Mouse (Mus musculus): ENCODE measurements around the gene Prkd3. TPM values are rescaled to one million over a fixed set of nuclear protein-coding genes. Genes with fewer than 3 reads are reported as not detected.

Gene Prkd3
- polyA plus RNA-seq, 1 experiment from 2014 or later: 10.3 TPM

DNA sequence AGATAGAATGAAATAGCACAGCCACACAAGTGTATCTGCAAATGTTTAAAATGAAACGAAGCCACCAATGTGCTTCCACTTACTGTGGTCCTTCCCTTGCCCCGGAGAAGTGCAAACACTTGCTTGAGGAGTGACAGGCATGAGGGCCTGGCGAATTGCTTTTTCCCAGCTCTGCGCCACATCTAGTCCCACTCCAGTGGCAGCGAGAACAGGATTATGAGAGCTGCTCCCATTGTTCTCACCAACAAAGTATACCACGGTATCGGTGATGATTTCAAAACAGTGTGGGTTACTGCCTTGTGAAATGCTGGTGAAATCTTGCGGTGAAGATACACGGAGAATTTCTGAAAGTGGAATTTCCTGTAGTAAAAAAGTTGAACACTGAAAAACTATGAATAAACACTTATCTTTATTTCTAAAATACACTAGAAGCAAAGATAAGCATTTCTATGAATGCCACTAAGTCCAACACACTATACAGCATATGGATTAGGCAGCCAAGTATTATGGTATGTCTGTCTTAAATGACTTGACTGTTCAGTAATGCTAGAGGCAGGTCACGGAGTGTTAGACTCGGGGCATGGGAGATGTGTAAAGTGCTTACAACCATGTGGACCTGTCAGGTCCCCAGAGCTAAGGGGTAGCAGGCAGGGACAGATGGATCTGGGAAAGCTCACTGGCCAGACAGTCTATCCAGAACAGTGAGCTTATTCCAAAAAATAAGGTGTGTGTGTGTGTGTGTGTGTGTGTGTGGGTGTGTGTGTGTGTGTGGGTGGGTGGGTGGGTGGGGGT lies 54.3 kb downstream of the Prkd3 start:
- no peak overlapping the region for H3K4me3 ChIP-seq (ENCODE audit: low read depth, low read length)
- H3K27ac ChIP-seq (ENCODE audit: low read length): no peak overlapping the region
- no peak for ATAC-seq
- WGBS: 91% methylated on average over 11 of the region's 11 CpGs
- H3K4me2 ChIP-seq (ENCODE audit: low read length): no peak overlapping the region
- no peaks in the 10 kb centered on the region for H3K9me3 ChIP-seq (replicated peaks; ENCODE audit: control insufficient read depth, low read length, poor library complexity, severe bottlenecking)
- peaks cover 3% of the 10 kb centered on the region; the same call in 1 of the 2 replicates for H3K36me3 ChIP-seq (ENCODE audit: control insufficient read depth, insufficient read depth, low read length)
- H3K9ac ChIP-seq (ENCODE audit: low read depth, low read length): no peak overlapping the region
- no peaks in the 10 kb centered on the region for H3K27me3 ChIP-seq (ENCODE audit: control insufficient read depth, insufficient read depth, low read depth, low read length)
- no peaks in the 10 kb centered on the region for H3K4me1 ChIP-seq (ENCODE audit: control insufficient read depth, insufficient read depth, low read length)

DNA sequence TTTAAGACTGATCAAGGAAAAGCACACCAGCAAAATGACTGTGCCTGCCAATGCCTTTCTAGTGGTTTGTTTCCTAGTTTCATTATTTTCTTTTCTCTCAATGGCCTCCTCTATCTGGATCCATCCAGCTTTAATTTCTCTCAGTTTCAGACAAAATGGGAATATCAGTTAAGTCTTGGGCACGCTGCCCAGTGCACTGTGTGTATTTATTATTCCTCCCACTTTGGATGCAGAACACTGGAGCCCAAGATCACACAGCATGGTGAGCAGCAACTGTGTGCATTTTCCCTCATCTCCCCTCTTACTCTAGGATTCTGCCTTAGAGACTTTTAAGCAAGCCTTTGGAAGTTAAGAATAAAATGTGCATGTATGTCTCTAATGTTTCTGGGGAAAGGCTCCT lies 56.2 kb downstream of the Prkd3 start:
- H3K4me1 ChIP-seq (ENCODE audit: control insufficient read depth, insufficient read depth, low read length): no peaks in the 10 kb centered on the region
- H3K36me3 ChIP-seq (ENCODE audit: control insufficient read depth, insufficient read depth, low read length): peaks cover 9% of the 10 kb centered on the region
- no peak overlapping the region for H3K9ac ChIP-seq (ENCODE audit: low read depth, low read length)
- ATAC-seq: no peak
- WGBS: 91% methylated on average over 1 of the region's 1 CpGs
- no peaks in the 10 kb centered on the region for H3K27me3 ChIP-seq (ENCODE audit: control insufficient read depth, insufficient read depth, low read depth, low read length)
- H3K27ac ChIP-seq (ENCODE audit: low read length): no peak overlapping the region
- H3K4me3 ChIP-seq (ENCODE audit: low read depth, low read length): no peak overlapping the region
- H3K4me2 ChIP-seq (ENCODE audit: low read length): no peak overlapping the region
- no peaks in the 10 kb centered on the region for H3K9me3 ChIP-seq (replicated peaks; ENCODE audit: control insufficient read depth, low read length, poor library complexity, severe bottlenecking)

DNA sequence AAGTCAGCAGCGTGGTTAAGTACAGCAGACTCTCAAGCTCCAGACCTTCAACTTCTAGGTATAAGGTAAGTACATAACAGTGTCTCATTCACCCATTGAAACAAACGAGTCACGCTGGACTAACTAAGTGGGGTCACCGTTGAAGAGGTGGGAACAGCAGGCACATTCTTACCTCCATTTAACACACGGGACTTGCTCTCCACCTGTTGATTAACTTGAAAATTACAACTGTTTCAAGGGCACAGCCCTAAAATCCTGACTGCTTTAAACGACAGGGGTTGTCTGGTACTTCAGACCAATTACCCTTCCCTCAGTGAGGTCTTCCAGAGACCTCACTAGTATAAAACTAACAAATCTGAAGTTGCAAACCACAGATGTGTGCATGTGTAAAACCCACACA lies 61.1 kb downstream of the Prkd3 start:
- no peaks in the 10 kb centered on the region for H3K4me1 ChIP-seq (ENCODE audit: control insufficient read depth, insufficient read depth, low read length)
- H3K4me2 ChIP-seq (ENCODE audit: low read length): no peak overlapping the region
- peaks cover 9% of the 10 kb centered on the region for H3K36me3 ChIP-seq (ENCODE audit: control insufficient read depth, insufficient read depth, low read length)
- no peaks in the 10 kb centered on the region for H3K27me3 ChIP-seq (ENCODE audit: control insufficient read depth, insufficient read depth, low read depth, low read length)
- H3K4me3 ChIP-seq (ENCODE audit: low read depth, low read length): no peak overlapping the region
- WGBS: 88% methylated on average over 6 of the region's 6 CpGs
- no peak overlapping the region for H3K9ac ChIP-seq (ENCODE audit: low read depth, low read length)
- H3K27ac ChIP-seq (ENCODE audit: low read length): no peak overlapping the region
- no peak for ATAC-seq
- no peaks in the 10 kb centered on the region for H3K9me3 ChIP-seq (replicated peaks; ENCODE audit: control insufficient read depth, low read length, poor library complexity, severe bottlenecking)

DNA sequence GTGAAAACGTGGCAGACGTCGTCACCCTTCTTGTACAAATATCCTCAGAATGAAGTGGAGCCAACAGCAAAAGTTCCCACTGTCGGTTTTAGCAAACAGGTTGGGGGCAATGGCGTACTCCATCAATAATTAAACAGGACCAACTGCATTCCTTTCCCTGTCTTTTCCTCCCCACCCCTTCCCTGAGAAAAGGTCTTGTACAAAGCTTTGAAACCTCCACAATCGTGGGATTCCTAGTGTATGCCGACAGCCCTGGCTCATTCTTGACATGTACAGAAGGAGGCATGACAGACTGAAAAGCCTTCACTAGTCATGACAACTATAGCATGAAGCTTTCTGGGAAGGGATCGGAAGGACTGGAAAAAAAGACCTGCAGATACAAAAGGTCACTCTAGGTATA lies 67.4 kb downstream of the Prkd3 start:
- no peaks in the 10 kb centered on the region for H3K4me1 ChIP-seq (ENCODE audit: control insufficient read depth, insufficient read depth, low read length)

DNA sequence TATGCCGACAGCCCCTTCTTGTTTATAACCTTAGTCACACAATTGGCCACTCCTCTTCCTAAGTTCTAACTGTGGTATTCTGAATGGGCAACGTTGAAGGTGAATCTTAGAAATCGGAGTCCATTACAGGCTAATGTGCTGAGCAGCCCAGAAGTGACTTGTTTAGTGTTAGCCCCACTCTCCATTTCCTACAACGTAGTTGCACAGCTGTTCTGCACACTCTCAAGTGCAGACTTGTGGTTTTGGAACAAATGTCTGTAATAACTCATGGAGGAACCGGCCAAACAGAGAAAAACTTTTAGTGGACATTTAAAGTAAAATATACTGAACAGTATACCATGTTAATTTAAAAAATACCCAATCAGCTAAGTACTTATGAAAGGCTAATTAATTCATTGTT lies 68.5 kb downstream of the Prkd3 start:
- ATAC-seq: no peak
- Histone ChIP-seq H3K27me3 (ENCODE audit: control insufficient read depth, insufficient read depth, low read depth, low read length) (no peaks in the 10 kb centered on the region), H3K9ac (ENCODE audit: low read depth, low read length) (no peak overlapping the region), H3K27ac (ENCODE audit: low read length) (no peak overlapping the region), H3K4me3 (ENCODE audit: low read depth, low read length) (no peak overlapping the region), H3K4me2 (ENCODE audit: low read length) (no peak overlapping the region), H3K9me3 (replicated peaks; ENCODE audit: control insufficient read depth, low read length, poor library complexity, severe bottlenecking) (no peaks in the 10 kb centered on the region), H3K36me3 (ENCODE audit: control insufficient read depth, insufficient read depth, low read length) (peaks cover 5% of the 10 kb centered on the region; the same call in 1 of the 2 replicates), H3K4me1 (ENCODE audit: control insufficient read depth, insufficient read depth, low read length) (no peaks in the 10 kb centered on the region)
- WGBS: 94% methylated on average over 5 of the region's 5 CpGs

More for the DNA sequence above, 67.4 kb downstream of the Prkd3 start:
- Histone ChIP-seq H3K4me3 (ENCODE audit: low read depth, low read length) (no peak overlapping the region), H3K36me3 (ENCODE audit: control insufficient read depth, insufficient read depth, low read length) (peaks cover 2% of the 10 kb centered on the region; the same call in 1 of the 2 replicates), H3K9me3 (replicated peaks; ENCODE audit: control insufficient read depth, low read length, poor library complexity, severe bottlenecking) (no peaks in the 10 kb centered on the region), H3K27me3 (ENCODE audit: control insufficient read depth, insufficient read depth, low read depth, low read length) (no peaks in the 10 kb centered on the region), H3K27ac (ENCODE audit: low read length) (no peak overlapping the region), H3K4me2 (ENCODE audit: low read length) (no peak overlapping the region), H3K9ac (ENCODE audit: low read depth, low read length) (no peak overlapping the region)
- WGBS: 91% methylated on average over 8 of the region's 8 CpGs
- ATAC-seq: no peak

DNA sequence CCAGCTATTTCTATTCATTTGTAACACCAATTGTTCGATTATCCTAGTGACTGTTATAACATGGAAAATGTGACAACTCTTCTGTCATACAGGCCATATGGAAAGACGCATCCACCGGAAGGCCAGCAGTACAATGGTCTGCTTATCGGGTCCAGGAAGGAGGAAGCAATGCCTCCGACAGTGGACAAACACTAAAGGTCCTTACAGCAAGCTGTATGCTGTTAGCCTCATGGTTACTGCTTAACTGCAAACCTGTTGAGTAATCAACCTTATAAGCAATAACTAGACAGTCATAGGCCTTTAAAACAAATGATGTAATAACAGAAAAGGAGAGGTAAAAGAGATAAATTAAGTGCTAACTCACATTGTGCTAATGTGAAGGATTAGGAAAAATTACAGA lies 69.4 kb downstream of the Prkd3 start:
- Histone ChIP-seq H3K4me2 (ENCODE audit: low read length) (no peak overlapping the region), H3K27me3 (ENCODE audit: control insufficient read depth, insufficient read depth, low read depth, low read length) (no peaks in the 10 kb centered on the region), H3K4me1 (ENCODE audit: control insufficient read depth, insufficient read depth, low read length) (no peaks in the 10 kb centered on the region), H3K4me3 (ENCODE audit: low read depth, low read length) (no peak overlapping the region), H3K27ac (ENCODE audit: low read length) (no peak overlapping the region), H3K9ac (ENCODE audit: low read depth, low read length) (no peak overlapping the region), H3K36me3 (ENCODE audit: control insufficient read depth, insufficient read depth, low read length) (peaks cover 8% of the 10 kb centered on the region; the same call in 1 of the 2 replicates), H3K9me3 (replicated peaks; ENCODE audit: control insufficient read depth, low read length, poor library complexity, severe bottlenecking) (no peaks in the 10 kb centered on the region)
- 93% methylated on average over 5 of the region's 5 CpGs for WGBS
- ATAC-seq: no peak

DNA sequence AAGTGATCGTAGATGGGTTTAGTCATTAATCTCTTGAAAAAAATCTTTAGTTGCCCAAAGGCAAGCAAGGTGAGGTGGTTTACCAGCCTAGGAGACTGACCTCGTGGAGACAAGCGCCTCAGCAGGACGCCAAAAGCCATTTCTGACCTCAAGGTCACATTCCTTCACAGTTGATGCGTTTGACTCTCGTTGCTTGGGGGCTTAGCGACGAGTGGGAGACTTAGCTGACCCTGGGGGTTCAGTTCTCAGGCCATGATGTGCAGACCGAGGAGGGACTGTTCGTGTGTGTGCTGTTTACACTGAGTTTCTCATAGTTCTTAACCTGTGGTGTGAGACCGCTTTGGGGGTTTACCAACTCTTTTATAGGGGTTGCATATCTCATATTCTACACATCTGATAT lies 78.0 kb downstream of the Prkd3 start:
- 50% methylated on average over 11 of the region's 11 CpGs for WGBS
- Histone ChIP-seq H3K4me1 (ENCODE audit: control insufficient read depth, insufficient read depth, low read length) (peaks cover 6% of the 10 kb centered on the region), H3K9me3 (replicated peaks; ENCODE audit: control insufficient read depth, low read length, poor library complexity, severe bottlenecking) (no peaks in the 10 kb centered on the region), H3K4me2 (ENCODE audit: low read length) (no peak overlapping the region), H3K27ac (ENCODE audit: low read length) (no peak overlapping the region), H3K4me3 (ENCODE audit: low read depth, low read length) (no peak overlapping the region), H3K9ac (ENCODE audit: low read depth, low read length) (no peak overlapping the region), H3K27me3 (ENCODE audit: control insufficient read depth, insufficient read depth, low read depth, low read length) (no peaks in the 10 kb centered on the region), H3K36me3 (ENCODE audit: control insufficient read depth, insufficient read depth, low read length) (peaks cover 15% of the 10 kb centered on the region)
- ATAC-seq: no peak

DNA sequence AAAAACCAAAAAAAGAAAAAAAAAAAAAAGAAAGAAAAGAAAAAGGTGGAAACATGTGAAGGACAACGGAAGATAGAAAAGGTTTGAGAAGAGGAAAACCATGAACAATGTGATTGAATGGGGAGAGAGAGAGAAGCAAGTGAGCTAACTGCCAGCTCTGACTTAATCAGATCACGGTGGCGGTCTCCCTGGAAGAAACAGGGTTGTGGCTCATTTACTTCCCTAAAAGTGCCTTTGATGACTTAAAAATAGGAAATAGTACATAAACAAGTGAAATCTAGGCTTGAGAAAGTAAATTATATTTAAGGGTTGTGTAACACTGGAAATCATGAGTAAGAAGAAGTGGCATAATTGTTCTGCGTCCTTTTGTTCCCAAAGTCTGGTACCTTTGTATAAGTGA lies 81.7 kb downstream of the Prkd3 start:
- no peak for ATAC-seq
- no peak overlapping the region for H3K9ac ChIP-seq (ENCODE audit: low read depth, low read length)
- H3K27ac ChIP-seq (ENCODE audit: low read length): no peak overlapping the region
- H3K4me3 ChIP-seq (ENCODE audit: low read depth, low read length): no peak overlapping the region
- no peak overlapping the region for H3K4me2 ChIP-seq (ENCODE audit: low read length)
- no peaks in the 10 kb centered on the region for H3K9me3 ChIP-seq (replicated peaks; ENCODE audit: control insufficient read depth, low read length, poor library complexity, severe bottlenecking)
- H3K27me3 ChIP-seq (ENCODE audit: control insufficient read depth, insufficient read depth, low read depth, low read length): no peaks in the 10 kb centered on the region
- peaks cover 12% of the 10 kb centered on the region for H3K36me3 ChIP-seq (ENCODE audit: control insufficient read depth, insufficient read depth, low read length)
- H3K4me1 ChIP-seq (ENCODE audit: control insufficient read depth, insufficient read depth, low read length): peaks cover 17% of the 10 kb centered on the region
- WGBS: 93% methylated on average over 4 of the region's 4 CpGs

DNA sequence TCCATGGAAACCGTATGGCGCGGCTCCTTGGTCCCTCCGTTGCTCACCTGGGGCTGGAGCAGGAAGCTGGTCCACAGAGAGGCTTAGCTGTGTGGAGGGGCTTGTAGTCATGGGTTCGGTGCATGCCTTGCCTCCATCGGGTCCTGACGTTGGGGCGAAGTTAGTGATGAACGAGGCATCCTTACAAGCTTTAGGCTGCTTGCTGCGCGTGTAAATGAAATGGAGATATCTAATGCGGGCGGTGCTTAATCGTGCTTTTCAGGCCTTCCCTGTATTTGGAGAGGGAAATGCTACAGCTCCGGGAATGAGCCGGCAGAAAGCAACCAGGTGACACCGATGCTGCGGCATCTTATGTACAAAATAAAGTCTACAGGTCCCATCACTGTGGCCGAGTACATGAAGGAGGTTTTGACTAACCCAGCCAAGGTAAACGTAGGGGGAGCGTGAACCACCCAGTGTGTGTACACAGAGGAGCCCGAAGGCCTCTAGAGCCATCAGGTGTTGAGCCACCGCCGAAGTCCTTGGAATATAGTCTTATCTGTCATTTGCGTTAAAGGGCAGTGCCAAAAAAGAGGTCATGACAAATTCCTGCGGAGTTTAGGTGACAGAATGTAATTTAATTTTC lies 83.3 kb downstream of the Prkd3 start:
- peak overlapping the region; percentile 87 for H3K9ac ChIP-seq (ENCODE audit: low read depth, low read length)
- peaks cover 16% of the 10 kb centered on the region for H3K36me3 ChIP-seq (ENCODE audit: control insufficient read depth, insufficient read depth, low read length)
- peak overlapping the region; percentile 82 for H3K4me2 ChIP-seq (ENCODE audit: low read length)
- peak overlapping the region; percentile 80 for H3K27ac ChIP-seq (ENCODE audit: low read length)
- peak overlapping the region; percentile 90 for H3K4me3 ChIP-seq (ENCODE audit: low read depth, low read length)
- peaks cover 30% of the 10 kb centered on the region for H3K4me1 ChIP-seq (ENCODE audit: control insufficient read depth, insufficient read depth, low read length)
- H3K9me3 ChIP-seq (replicated peaks; ENCODE audit: control insufficient read depth, low read length, poor library complexity, severe bottlenecking): no peaks in the 10 kb centered on the region
- WGBS: 8% methylated on average over 26 of the region's 26 CpGs
- no peaks in the 10 kb centered on the region for H3K27me3 ChIP-seq (ENCODE audit: control insufficient read depth, insufficient read depth, low read depth, low read length)
- peak; percentile 60 for ATAC-seq
